Mouse (Mus musculus): ENCODE data around the gene Tspo. TPM values are rescaled to one million over a fixed set of nuclear protein-coding genes. Genes with fewer than 3 reads are reported as not detected.

Tspo gene
- 1,037 and 1,538 TPM in 2 replicates for polyA plus RNA-seq (2012; rRNA removed; ENCODE audit: low replicate concordance)

DNA sequence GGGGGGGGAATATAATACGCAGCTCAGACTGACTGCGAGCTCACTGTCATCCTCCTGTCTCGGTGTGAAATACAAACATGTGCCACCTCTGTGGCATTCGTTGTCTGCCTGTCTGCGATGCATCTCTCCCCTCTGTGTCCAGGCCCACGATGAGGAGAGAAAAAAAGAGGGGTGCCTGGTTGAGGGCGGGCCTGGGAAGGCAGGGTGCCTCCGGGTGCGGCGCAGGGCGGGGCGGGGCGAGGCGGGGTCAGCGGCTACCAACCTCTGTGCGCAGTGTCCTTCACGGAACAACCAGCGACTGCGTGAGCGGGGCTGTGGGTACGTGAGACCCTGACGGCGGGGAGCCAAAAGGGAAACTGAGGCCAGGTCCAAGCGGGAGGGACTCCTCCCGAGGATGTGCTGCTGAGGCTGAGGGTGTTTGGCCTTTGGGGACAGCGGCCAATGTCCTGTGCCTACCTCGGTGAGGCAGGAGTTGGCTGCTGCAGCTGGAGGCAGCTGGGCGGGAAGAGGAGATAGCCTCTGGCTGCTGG lies at the start of gene Tspo, which contains the start of gene Mcat:
Tspo (plus strand) TSS at position 266 of the 530 bp plus-strand sequence.
Mcat (minus strand) TSS at position 461 of the 530 bp plus-strand sequence.

DNA sequence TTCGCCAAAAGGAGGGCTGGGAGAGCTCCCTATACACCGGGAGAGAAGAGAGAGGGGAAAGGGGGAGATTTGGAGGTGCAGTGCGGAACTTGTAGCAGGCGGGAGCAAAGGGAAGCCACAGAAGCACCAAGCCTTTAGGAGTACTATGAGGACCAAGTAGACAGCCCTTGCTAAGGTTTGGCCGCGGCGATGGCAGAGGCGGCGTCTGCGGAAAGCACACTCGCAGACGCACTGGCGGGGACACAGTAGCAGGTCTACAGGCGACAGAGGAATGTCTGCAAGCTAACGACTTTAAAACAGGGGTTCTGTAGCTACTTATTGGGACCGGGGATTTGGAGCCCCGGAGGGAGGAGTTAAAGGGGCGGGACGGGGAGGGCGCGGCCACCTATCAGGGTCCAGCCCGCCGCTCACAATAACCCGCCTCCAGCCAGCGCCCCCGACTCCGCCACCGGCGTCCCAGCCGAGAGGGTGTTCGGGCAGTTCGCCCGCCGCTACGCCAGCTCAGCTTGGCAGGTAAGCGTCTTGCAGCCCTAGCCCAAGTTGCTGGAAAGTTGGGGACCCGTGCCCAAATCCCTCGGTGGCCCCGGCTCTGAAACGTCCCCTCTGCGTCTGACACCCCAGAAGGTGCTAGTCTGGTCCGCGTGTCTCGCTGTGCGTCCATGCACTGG lies 36.8 kb upstream of the Tspo start, which contains the start of gene Bik:
Bik (plus strand) TSS at position 439 of the 668 bp plus-strand sequence.

DNA sequence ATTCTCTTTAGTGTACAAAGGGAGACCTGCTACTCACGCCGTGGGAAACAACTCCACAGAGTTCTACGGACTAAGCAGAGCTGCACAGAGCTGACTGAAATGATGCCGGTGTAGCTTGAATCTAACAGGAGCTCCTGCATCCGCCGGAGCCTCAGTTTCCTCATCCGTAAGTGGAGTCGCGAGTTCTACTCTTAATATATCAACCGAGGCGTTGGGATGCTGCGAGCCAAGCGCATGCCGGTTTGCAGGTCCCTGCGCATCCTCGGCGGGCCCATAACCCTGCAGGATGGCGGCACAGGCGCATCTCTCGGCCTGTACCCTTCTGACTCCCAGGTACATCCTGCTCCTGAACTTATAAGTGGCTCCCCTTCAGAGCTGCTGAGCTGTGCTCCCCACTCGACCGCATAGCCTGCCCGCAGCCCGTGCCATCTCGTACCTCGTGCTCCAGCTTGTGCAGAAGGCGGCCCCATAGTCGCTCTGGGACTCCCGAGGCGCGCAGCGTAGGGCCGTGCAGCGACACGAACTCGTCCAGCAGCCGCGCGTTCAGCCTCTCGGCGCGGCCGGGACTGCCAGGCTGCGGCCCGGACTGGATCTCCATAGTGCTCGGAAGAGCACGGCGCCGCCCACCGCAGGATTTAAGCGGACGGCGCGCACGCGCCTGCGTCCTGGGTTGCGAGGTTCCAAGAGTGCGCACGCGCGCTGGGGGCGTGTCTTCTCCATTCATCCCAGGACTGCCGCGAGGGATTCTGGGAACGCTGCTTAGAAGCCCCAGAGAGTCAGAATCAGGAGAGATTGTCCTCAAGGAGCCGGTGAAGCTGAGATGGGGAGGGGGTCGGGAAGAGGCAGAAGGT lies 31.3 kb downstream of the Tspo start, which contains the start of gene Ttll12:
Ttll12 (minus strand) TSS at position 645 of the 851 bp plus-strand sequence.

Other genes with a start within 250 kb of the Tspo start
- 18.9 and 26.0 TPM in 2 replicates for gene Arfgap3, start 213.3 kb upstream of the Tspo start, polyA plus RNA-seq (2012; rRNA removed; ENCODE audit: low replicate concordance)
- 34.3 and 54.4 TPM in 2 replicates for gene Pacsin2, start 99.0 kb upstream of the Tspo start, polyA plus RNA-seq (2012; rRNA removed; ENCODE audit: low replicate concordance)
- 7.8 and 9.7 TPM in 2 replicates for gene Ttll1, start 52.7 kb upstream of the Tspo start, polyA plus RNA-seq (2012; rRNA removed; ENCODE audit: low replicate concordance)
- gene Bik, start 36.7 kb upstream of the Tspo start, polyA plus RNA-seq (2012; rRNA removed; ENCODE audit: low replicate concordance) = 16.3 and 25.3 TPM in 2 replicates
- gene Mcat, start 195 bp downstream of the Tspo start, polyA plus RNA-seq (2012; rRNA removed; ENCODE audit: low replicate concordance) = 34.7 and 49.8 TPM in 2 replicates
- 26.0 and 35.1 TPM in 2 replicates for gene Ttll12, start 31.6 kb downstream of the Tspo start, polyA plus RNA-seq (2012; rRNA removed; ENCODE audit: low replicate concordance)
- 3.3 and 4.4 TPM in 2 replicates for gene Scube1, start 161.4 kb downstream of the Tspo start, polyA plus RNA-seq (2012; rRNA removed; ENCODE audit: low replicate concordance)
- gene Mpped1, start 215.9 kb downstream of the Tspo start, polyA plus RNA-seq (2012; rRNA removed; ENCODE audit: low replicate concordance) = not detected in 2 replicates

All from mammary gland, adult 2 months (tissue).